Mouse (Mus musculus) hindbrain, postnatal 0 days (tissue): ENCODE data around the gene Mgat5. TPM values are rescaled to one million over a fixed set of nuclear protein-coding genes. Genes with fewer than 3 reads are reported as not detected.
A peak's percentile ranks its signal among the peaks of the same experiment; 100 is the strongest.

Source experiments
- ATAC-seq: fragments of 200-750 bp; cut with Nextera tagmentation; 2 replicates; pipeline ENCODE4 v1.8.0; 2017; ENCODE audit warnings: mild to moderate bottlenecking, moderate TSS enrichment, moderate library complexity
- DNase-seq: peaks from one replicate; pipeline ENCODE4 v3.0.0-alpha.2; 2015; ENCODE audit warnings: low spot score
- H3K27ac ChIP-seq: fragments of 300-500 bp; sonication (generic); 2 replicates; pipeline ENCODE4 v1.5.1; 2014; ENCODE audit warnings: mild to moderate bottlenecking
- H3K27me3 ChIP-seq: fragments of 300-500 bp; sonication (generic); 2 replicates; pipeline ENCODE4 v1.6.1; 2014; ENCODE audit warnings: low read length, mixed read lengths; ENCODE audit not compliant: insufficient read depth
- H3K36me3 ChIP-seq: fragments of 300-500 bp; sonication (generic); 2 replicates; pipeline ENCODE4 v1.6.1; 2014; ENCODE audit warnings: low read length, mixed read lengths; ENCODE audit not compliant: insufficient read depth
- H3K4me1 ChIP-seq: fragments of 300-500 bp; sonication (generic); 2 replicates; pipeline ENCODE4 v1.6.1; 2014; ENCODE audit warnings: antibody characterized with exemption, low read length, mixed read lengths; ENCODE audit not compliant: insufficient read depth
- H3K4me2 ChIP-seq: fragments of 300-500 bp; sonication (generic); 2 replicates; pipeline ENCODE4 v1.6.1; 2014; ENCODE audit warnings: low read depth, mild to moderate bottlenecking, low read length, moderate library complexity, mixed read lengths
- H3K4me3 ChIP-seq: fragments of 300-500 bp; sonication (generic); 2 replicates; pipeline ENCODE4 v1.5.1; 2014; ENCODE audit warnings: low read length
- H3K9ac ChIP-seq: fragments of 300-500 bp; sonication (generic); replicated peaks from 2 replicates; pipeline ENCODE4 v1.6.1; 2014; ENCODE audit warnings: mild to moderate bottlenecking, low read length, moderate library complexity, mixed read lengths
- H3K9me3 ChIP-seq: fragments of 300-500 bp; sonication (generic); 2 replicates; pipeline ENCODE4 v1.6.1; 2016; ENCODE audit warnings: low read length, mixed read lengths
- CTCF ChIP-seq: IDR thresholded peaks from 2 replicates; pipeline ENCODE4 v1.5.1; 2016; ENCODE audit warnings: antibody characterized with exemption, control low read depth, low read depth
- whole genome bisulfite sequencing: fragments of 180-500 bp; shearing (Covaris S2); extraction: QIAGEN DNeasy Blood & Tissue Kit; methylation state at CpG from one replicate; pipeline ENCODE4 v1.1.7; 2014; 5-methylcytosine and 5-hydroxymethylcytosine counted together
- polyA plus RNA-seq: library from polyadenylated mRNA; unstranded; fragments of >200 nt; fragmentation: Nextera tagmentation; extraction: Ambion mirVana; gene quantifications from 2 replicates; pipeline ENCODE4 v1.2.1, GENCODE M21; 2015
- total RNA-seq: library from RNA; depleted of rRNA; stranded (reverse); fragments of >200 nt; gene quantifications from 2 replicates; pipeline ENCODE4 v1.2.3, GENCODE M21; 2014

Gene Mgat5
- total and polyA plus RNA-seq, 2 experiments from 2014 or later = 14.8 to 49.3 TPM

DNA sequence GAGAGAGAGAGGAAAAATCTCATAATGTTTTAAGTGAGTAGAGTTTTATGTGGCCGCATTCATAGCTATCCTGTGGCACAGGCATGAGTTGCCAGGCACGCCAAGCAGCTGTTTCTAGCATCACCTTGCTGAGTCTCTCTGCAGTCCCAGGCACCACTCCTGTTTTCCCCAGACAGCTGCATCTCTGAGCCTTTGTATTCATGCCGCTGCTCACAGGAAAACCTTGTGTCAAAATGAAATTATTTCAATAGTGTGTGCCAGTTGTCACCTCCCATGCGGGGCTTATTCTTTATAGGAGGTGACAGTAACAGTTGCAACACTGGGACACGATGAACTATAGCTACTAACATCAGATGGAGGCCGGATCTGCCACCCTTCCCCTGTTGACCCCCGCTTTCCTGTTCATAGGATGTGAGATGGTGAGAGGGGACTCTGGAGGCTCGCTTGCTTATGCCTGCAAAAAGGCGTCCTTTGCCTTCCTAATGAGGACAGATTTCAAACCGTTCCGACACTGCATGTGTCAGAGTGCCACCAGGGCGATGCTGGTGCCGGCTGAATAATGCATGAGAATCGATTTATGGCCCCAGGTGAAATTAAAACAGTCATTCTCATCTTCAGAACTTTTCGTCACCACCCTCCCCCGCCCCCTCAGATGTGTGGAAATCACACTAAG lies 303.4 kb downstream of the Mgat5 start:
- WGBS = 48% methylated on average over 16 of the region's 16 CpGs
- H3K4me1 ChIP-seq = no peaks in the 10 kb centered on the region; the same call in 1 of the 2 replicates
- no peaks in the 10 kb centered on the region for H3K36me3 ChIP-seq
- no peak overlapping the region for H3K9ac ChIP-seq
- DNase-seq (peak; percentile 39), ATAC-seq (peak; percentile 50)
- no peaks in the 10 kb centered on the region for H3K27me3 ChIP-seq
- no peaks in the 10 kb centered on the region for H3K9me3 ChIP-seq
- H3K4me2 ChIP-seq = no peak overlapping the region
- no peak for TF ChIP-seq CTCF
- H3K4me3 ChIP-seq = no peak overlapping the region
- peak overlapping the region; percentile 20; the same call in 1 of the 2 replicates for H3K27ac ChIP-seq

DNA sequence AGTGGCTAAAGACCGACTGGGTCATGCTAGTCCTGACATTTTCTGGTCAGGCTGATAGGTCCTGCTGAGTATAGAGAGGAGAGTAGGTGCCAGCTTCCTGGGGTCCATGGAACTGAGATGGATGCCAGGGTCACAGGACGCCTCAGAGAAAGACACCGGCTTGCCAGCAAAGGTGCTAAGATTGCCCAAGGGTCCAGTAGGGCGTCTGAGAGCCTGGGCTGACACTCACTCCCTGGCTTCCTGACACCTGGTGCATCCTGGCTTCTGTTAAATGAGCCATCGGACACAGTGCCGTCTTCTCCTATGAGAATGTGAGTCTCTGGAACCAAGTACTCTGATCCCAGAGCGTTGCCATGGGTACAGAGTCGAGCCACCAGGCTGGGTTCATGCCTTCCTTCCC lies 304.1 kb downstream of the Mgat5 start:
- H3K4me2 ChIP-seq = no peak overlapping the region
- WGBS = 56% methylated on average over 8 of the region's 8 CpGs
- no peaks in the 10 kb centered on the region; the same call in 1 of the 2 replicates for H3K4me1 ChIP-seq
- H3K36me3 ChIP-seq = no peaks in the 10 kb centered on the region
- H3K27me3 ChIP-seq = no peaks in the 10 kb centered on the region
- no peak for DNase-seq
- no peak overlapping the region for H3K9ac ChIP-seq
- no peak overlapping the region for H3K4me3 ChIP-seq
- TF ChIP-seq CTCF = no peak
- no peak overlapping the region for H3K27ac ChIP-seq
- H3K9me3 ChIP-seq = no peaks in the 10 kb centered on the region
- ATAC-seq = no peak

DNA sequence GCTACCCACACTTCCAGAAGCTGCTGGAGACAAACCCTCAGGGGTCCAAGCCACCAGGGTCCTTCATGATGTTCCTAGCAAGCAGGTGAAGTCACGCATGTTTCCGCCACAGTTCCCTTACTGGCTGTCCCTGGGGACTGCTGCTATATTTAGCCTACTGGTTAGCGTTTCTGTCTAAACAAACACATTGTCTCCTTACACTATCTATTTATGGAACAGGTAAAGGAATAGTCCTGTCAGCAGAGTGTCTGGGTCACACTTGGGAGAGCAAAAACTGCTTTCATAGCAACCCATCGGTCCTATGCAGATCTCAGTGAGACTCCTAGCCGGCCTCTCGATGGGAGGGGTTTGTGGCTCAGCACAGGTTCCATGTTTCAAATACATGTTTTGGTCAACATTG lies 306.5 kb downstream of the Mgat5 start:
- TF ChIP-seq CTCF = no peak

DNA sequence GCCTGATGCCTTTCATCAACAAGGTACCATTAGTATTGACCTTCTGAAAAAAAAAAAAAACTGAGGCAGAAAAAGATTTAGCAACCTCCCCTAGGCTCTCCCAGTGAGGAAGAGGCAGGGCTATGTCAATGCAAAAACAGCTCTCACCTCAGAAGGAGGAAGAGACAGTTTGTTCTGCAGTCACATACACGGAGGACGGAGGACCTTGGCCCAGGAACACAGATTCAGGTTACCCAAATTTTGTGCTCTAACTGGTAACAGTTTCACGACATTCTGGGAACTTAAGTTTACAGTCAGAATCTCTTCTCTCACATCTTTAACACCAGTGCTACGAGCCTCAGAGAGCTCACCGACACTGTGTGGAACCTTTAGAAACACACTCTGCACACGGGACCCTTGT lies 307.9 kb downstream of the Mgat5 start:
- DNase-seq (no peak), ATAC-seq (no peak)
- TF ChIP-seq CTCF = no peak
- no peaks in the 10 kb centered on the region for H3K4me1 ChIP-seq
- no peak overlapping the region for H3K9ac ChIP-seq
- no peaks in the 10 kb centered on the region for H3K36me3 ChIP-seq
- H3K4me3 ChIP-seq = no peak overlapping the region
- H3K9me3 ChIP-seq = no peaks in the 10 kb centered on the region
- H3K27me3 ChIP-seq = no peaks in the 10 kb centered on the region
- H3K27ac ChIP-seq = no peak overlapping the region
- 84% methylated on average over 6 of the region's 6 CpGs for WGBS
- no peak overlapping the region for H3K4me2 ChIP-seq

More for the DNA sequence above, 306.5 kb downstream of the Mgat5 start:
- DNase-seq = no peak
- Histone ChIP-seq H3K36me3 (no peaks in the 10 kb centered on the region), H3K4me1 (no peaks in the 10 kb centered on the region; the same call in 1 of the 2 replicates), H3K9me3 (no peaks in the 10 kb centered on the region), H3K9ac (no peak overlapping the region), H3K4me3 (no peak overlapping the region), H3K27me3 (no peaks in the 10 kb centered on the region), H3K4me2 (no peak overlapping the region), H3K27ac (no peak overlapping the region)
- WGBS = 86% methylated on average over 6 of the region's 6 CpGs
- ATAC-seq = no peak

DNA sequence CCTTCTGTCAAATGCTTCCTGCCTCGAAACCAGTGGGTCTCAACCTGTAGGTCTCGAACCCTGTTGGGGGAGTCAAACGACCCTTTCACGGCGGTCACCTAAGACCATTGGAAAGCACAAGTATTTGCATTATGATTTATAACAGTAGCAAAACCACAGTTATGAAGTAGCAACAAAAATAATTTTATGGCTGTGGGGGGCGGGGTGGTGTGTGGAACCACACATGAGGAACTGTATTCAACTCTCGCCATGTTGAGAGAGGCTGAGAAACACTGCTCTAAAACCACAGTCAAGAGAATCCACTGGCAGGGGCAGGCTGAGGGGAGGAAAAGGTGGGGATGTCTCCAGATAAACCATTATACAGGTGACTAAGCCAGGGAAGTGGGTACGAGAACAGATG lies 308.3 kb downstream of the Mgat5 start:
- H3K4me1 ChIP-seq = no peaks in the 10 kb centered on the region
- no peak overlapping the region for H3K27ac ChIP-seq
- no peak overlapping the region for H3K4me3 ChIP-seq
- no peak overlapping the region for H3K9ac ChIP-seq
- WGBS = 94% methylated on average over 8 of the region's 8 CpGs
- no peak for TF ChIP-seq CTCF
- H3K27me3 ChIP-seq = no peaks in the 10 kb centered on the region
- H3K4me2 ChIP-seq = no peak overlapping the region
- ATAC-seq (no peak), DNase-seq (no peak)
- no peaks in the 10 kb centered on the region for H3K9me3 ChIP-seq
- no peaks in the 10 kb centered on the region for H3K36me3 ChIP-seq

DNA sequence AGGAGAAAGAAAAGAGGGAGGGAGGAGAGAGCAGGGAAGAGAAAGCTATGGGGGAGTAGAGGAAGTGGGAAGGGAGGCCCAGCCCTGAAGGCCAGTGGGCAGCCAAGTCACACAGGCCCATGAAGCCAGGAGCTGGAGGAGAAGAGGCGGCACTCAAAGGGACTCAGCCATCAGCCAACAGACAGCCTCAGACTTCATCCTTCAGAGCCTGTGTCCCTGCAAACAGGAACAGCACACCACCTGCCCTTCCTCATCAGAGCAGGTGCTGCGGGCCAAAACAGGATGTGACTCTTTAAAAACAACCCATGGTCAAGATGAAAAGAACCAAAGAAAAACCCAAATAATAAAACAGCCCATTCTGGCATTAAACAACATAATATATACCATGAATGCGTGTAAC lies 308.8 kb downstream of the Mgat5 start:
- H3K36me3 ChIP-seq = no peaks in the 10 kb centered on the region
- no peak for TF ChIP-seq CTCF
- ATAC-seq (no peak), DNase-seq (no peak)
- no peak overlapping the region for H3K4me2 ChIP-seq
- no peaks in the 10 kb centered on the region for H3K4me1 ChIP-seq
- no peaks in the 10 kb centered on the region for H3K27me3 ChIP-seq
- no peak overlapping the region for H3K9ac ChIP-seq
- H3K27ac ChIP-seq = no peak overlapping the region
- H3K9me3 ChIP-seq = no peaks in the 10 kb centered on the region
- 81% methylated on average over 3 of the region's 3 CpGs for whole genome bisulfite sequencing
- H3K4me3 ChIP-seq = no peak overlapping the region

DNA sequence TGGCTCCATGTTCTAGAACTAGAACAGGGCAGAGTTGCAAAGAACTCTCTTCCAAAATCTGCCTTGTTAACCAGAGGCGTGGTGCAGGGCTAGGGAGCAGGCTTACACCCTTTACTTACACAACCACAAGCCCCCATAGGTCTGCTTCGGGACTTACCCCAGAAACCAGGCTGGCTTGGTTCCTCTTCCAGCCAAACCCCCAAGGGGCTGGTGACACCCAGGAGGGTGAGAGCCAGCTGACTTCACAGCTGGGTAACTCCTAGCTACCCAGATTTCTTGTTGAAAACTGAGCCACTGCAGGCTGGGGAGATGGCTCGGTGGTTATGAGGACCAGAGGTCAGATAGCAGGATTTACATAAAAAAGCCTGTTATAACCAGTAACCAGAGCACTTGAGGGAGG lies 309.7 kb downstream of the Mgat5 start:
- DNase-seq = no peak
- WGBS = 71% methylated on average over 3 of the region's 3 CpGs
- no peaks in the 10 kb centered on the region for H3K36me3 ChIP-seq
- no peak overlapping the region for H3K4me2 ChIP-seq
- H3K9ac ChIP-seq = no peak overlapping the region
- H3K4me1 ChIP-seq = no peaks in the 10 kb centered on the region
- TF ChIP-seq CTCF = no peak
- no peaks in the 10 kb centered on the region for H3K27me3 ChIP-seq
- no peak for ATAC-seq
- H3K4me3 ChIP-seq = no peak overlapping the region
- no peak overlapping the region for H3K27ac ChIP-seq
- H3K9me3 ChIP-seq = no peaks in the 10 kb centered on the region
